Mouse (Mus musculus): ENCODE data around the gene Otop1. TPM values are rescaled to one million over a fixed set of nuclear protein-coding genes. Genes with fewer than 3 reads are reported as not detected.

Otop1 gene
- polyA plus RNA-seq, 1 experiment from 2014 or later = not detected

GRCm38 (mm10) chr5:38333381-38333780 lies 57.6 kb downstream of the Otop1 start:
- no peak overlapping the region for H3K9ac ChIP-seq (ENCODE audit: low read length)
- WGBS = 73% methylated on average over 4 of the region's 4 CpGs
- H3K27me3 ChIP-seq (ENCODE audit: control insufficient read depth, insufficient read depth, low read length) = no peaks in the 10 kb centered on the region
- no peak overlapping the region for H3K27ac ChIP-seq (replicated peaks in 1 of 2; ENCODE audit: control insufficient read depth in 1 of 2, insufficient read depth in 1 of 2, low read depth in 2 of 2, low read length in 2 of 2)
- no peaks in the 10 kb centered on the region for H3K36me3 ChIP-seq (ENCODE audit: control insufficient read depth, insufficient read depth, low read length)
- no peaks in the 10 kb centered on the region for H3K4me1 ChIP-seq (ENCODE audit: control insufficient read depth in 2 of 2, insufficient read depth in 2 of 2, low read length in 2 of 2)
- no peaks in the 10 kb centered on the region for H3K9me3 ChIP-seq (ENCODE audit: control insufficient read depth, low read length)
- no peak overlapping the region for H3K4me2 ChIP-seq (ENCODE audit: low read length)
- H3K4me3 ChIP-seq (ENCODE audit: control insufficient read depth in 1 of 2, insufficient read depth in 1 of 2, low read depth in 1 of 2, low read length in 2 of 2) = no peak overlapping the region
- ATAC-seq (ENCODE audit: insufficient number of reproducible peaks, insufficient read depth, low FRiP score, low read depth) = no peak

- WGBS = 38% methylated on average over 1 of the region's 1 CpGs
- ATAC-seq (ENCODE audit: insufficient number of reproducible peaks, insufficient read depth, low FRiP score, low read depth) = no peak
Measured at GRCm38 (mm10) chr5:38334582-38334981, 58.8 kb downstream of the Otop1 start.

GRCm38 (mm10) chr5:38343101-38343500 lies 67.3 kb downstream of the Otop1 start:
- no peak overlapping the region for H3K27ac ChIP-seq (replicated peaks in 1 of 2; ENCODE audit: control insufficient read depth in 1 of 2, insufficient read depth in 1 of 2, low read depth in 2 of 2, low read length in 2 of 2)
- no peaks in the 10 kb centered on the region for H3K4me1 ChIP-seq (ENCODE audit: control insufficient read depth in 2 of 2, insufficient read depth in 2 of 2, low read length in 2 of 2)
- no peak overlapping the region for H3K9ac ChIP-seq (ENCODE audit: low read length)
- WGBS = 69% methylated on average over 3 of the region's 3 CpGs
- H3K4me3 ChIP-seq (ENCODE audit: control insufficient read depth in 1 of 2, insufficient read depth in 1 of 2, low read depth in 1 of 2, low read length in 2 of 2) = no peak overlapping the region
- no peaks in the 10 kb centered on the region for H3K9me3 ChIP-seq (ENCODE audit: control insufficient read depth, low read length)
- ATAC-seq (ENCODE audit: insufficient number of reproducible peaks, insufficient read depth, low FRiP score, low read depth) = no peak
- no peaks in the 10 kb centered on the region for H3K36me3 ChIP-seq (ENCODE audit: control insufficient read depth, insufficient read depth, low read length)
- H3K27me3 ChIP-seq (ENCODE audit: control insufficient read depth, insufficient read depth, low read length) = peaks cover 6% of the 10 kb centered on the region
- H3K4me2 ChIP-seq (ENCODE audit: low read length) = no peak overlapping the region

More at GRCm38 (mm10) chr5:38334582-38334981, 58.8 kb downstream of the Otop1 start:
- no peak overlapping the region for H3K4me3 ChIP-seq (ENCODE audit: control insufficient read depth in 1 of 2, insufficient read depth in 1 of 2, low read depth in 1 of 2, low read length in 2 of 2)
- no peak overlapping the region for H3K9ac ChIP-seq (ENCODE audit: low read length)
- H3K27me3 ChIP-seq (ENCODE audit: control insufficient read depth, insufficient read depth, low read length) = no peaks in the 10 kb centered on the region
- H3K4me2 ChIP-seq (ENCODE audit: low read length) = no peak overlapping the region
- H3K36me3 ChIP-seq (ENCODE audit: control insufficient read depth, insufficient read depth, low read length) = no peaks in the 10 kb centered on the region
- H3K27ac ChIP-seq (replicated peaks in 1 of 2; ENCODE audit: control insufficient read depth in 1 of 2, insufficient read depth in 1 of 2, low read depth in 2 of 2, low read length in 2 of 2) = no peak overlapping the region
- no peaks in the 10 kb centered on the region for H3K4me1 ChIP-seq (ENCODE audit: control insufficient read depth in 2 of 2, insufficient read depth in 2 of 2, low read length in 2 of 2)
- H3K9me3 ChIP-seq (ENCODE audit: control insufficient read depth, low read length) = no peaks in the 10 kb centered on the region

GRCm38 (mm10) chr5:38346646-38347432 lies 71.1 kb downstream of the Otop1 start:
- H3K4me1 ChIP-seq (ENCODE audit: control insufficient read depth in 2 of 2, insufficient read depth in 2 of 2, low read length in 2 of 2) = no peaks in the 10 kb centered on the region
- H3K27me3 ChIP-seq (ENCODE audit: control insufficient read depth, insufficient read depth, low read length) = peaks cover 6% of the 10 kb centered on the region
- H3K36me3 ChIP-seq (ENCODE audit: control insufficient read depth, insufficient read depth, low read length) = no peaks in the 10 kb centered on the region
- no peak overlapping the region for H3K4me3 ChIP-seq (ENCODE audit: control insufficient read depth in 1 of 2, insufficient read depth in 1 of 2, low read depth in 1 of 2, low read length in 2 of 2)
- no peak overlapping the region for H3K4me2 ChIP-seq (ENCODE audit: low read length)
- H3K27ac ChIP-seq (replicated peaks in 1 of 2; ENCODE audit: control insufficient read depth in 1 of 2, insufficient read depth in 1 of 2, low read depth in 2 of 2, low read length in 2 of 2) = no peak overlapping the region
- no peak overlapping the region for H3K9ac ChIP-seq (ENCODE audit: low read length)
- no peak for ATAC-seq (ENCODE audit: insufficient number of reproducible peaks, insufficient read depth, low FRiP score, low read depth)
- 30% methylated on average over 10 of the region's 10 CpGs for whole genome bisulfite sequencing
- H3K9me3 ChIP-seq (ENCODE audit: control insufficient read depth, low read length) = no peaks in the 10 kb centered on the region

- Histone ChIP-seq H3K9ac (ENCODE audit: low read length) (no peak overlapping the region), H3K27ac (replicated peaks in 1 of 2; ENCODE audit: control insufficient read depth in 1 of 2, insufficient read depth in 1 of 2, low read depth in 2 of 2, low read length in 2 of 2) (no peak overlapping the region), H3K4me1 (ENCODE audit: control insufficient read depth in 2 of 2, insufficient read depth in 2 of 2, low read length in 2 of 2) (no peaks in the 10 kb centered on the region), H3K4me3 (ENCODE audit: control insufficient read depth in 1 of 2, insufficient read depth in 1 of 2, low read depth in 1 of 2, low read length in 2 of 2) (no peak overlapping the region), H3K36me3 (ENCODE audit: control insufficient read depth, insufficient read depth, low read length) (no peaks in the 10 kb centered on the region), H3K27me3 (ENCODE audit: control insufficient read depth, insufficient read depth, low read length) (peaks cover 6% of the 10 kb centered on the region), H3K9me3 (ENCODE audit: control insufficient read depth, low read length) (no peaks in the 10 kb centered on the region), H3K4me2 (ENCODE audit: low read length) (no peak overlapping the region)
- ATAC-seq (ENCODE audit: insufficient number of reproducible peaks, insufficient read depth, low FRiP score, low read depth) = no peak
- WGBS = 49% methylated on average over 5 of the region's 5 CpGs
Measured at GRCm38 (mm10) chr5:38350351-38350929, 74.7 kb downstream of the Otop1 start.

Other genes starting within 250 kb of the Otop1 start
- 27.3 and 30.2 TPM in 2 replicates for gene Stx18, start 237.2 kb upstream of the Otop1 start, polyA plus RNA-seq (2014; fragmentation: Nextera tagmentation; extraction: Ambion mirVana)
- gene Nsg1, start 116.1 kb upstream of the Otop1 start, polyA plus RNA-seq (2014; fragmentation: Nextera tagmentation; extraction: Ambion mirVana) = 3.6 and 5.5 TPM in 2 replicates
- gene Zbtb49, start 55.5 kb upstream of the Otop1 start, polyA plus RNA-seq (2014; fragmentation: Nextera tagmentation; extraction: Ambion mirVana) = 6.5 and 7.5 TPM in 2 replicates
- 35.2 and 39.9 TPM in 2 replicates for gene Lyar, start 55.5 kb upstream of the Otop1 start, polyA plus RNA-seq (2014; fragmentation: Nextera tagmentation; extraction: Ambion mirVana)
- gene Tmem128, start 15.8 kb upstream of the Otop1 start, polyA plus RNA-seq (2014; fragmentation: Nextera tagmentation; extraction: Ambion mirVana) = 44.9 and 52.9 TPM in 2 replicates
- gene Drd5, start 43.4 kb downstream of the Otop1 start, polyA plus RNA-seq (2014; fragmentation: Nextera tagmentation; extraction: Ambion mirVana) = not detected in 2 replicates
- 0.32 and 0.35 TPM in 2 replicates for gene Slc2a9, start 227.2 kb downstream of the Otop1 start, polyA plus RNA-seq (2014; fragmentation: Nextera tagmentation; extraction: Ambion mirVana)